Mouse (Mus musculus): ENCODE data around the gene Nop58. TPM values are rescaled to one million over a fixed set of nuclear protein-coding genes. Genes with fewer than 3 reads are reported as not detected.

Gene Nop58
- total RNA-seq, 1 experiment, result 569 TPM

DNA sequence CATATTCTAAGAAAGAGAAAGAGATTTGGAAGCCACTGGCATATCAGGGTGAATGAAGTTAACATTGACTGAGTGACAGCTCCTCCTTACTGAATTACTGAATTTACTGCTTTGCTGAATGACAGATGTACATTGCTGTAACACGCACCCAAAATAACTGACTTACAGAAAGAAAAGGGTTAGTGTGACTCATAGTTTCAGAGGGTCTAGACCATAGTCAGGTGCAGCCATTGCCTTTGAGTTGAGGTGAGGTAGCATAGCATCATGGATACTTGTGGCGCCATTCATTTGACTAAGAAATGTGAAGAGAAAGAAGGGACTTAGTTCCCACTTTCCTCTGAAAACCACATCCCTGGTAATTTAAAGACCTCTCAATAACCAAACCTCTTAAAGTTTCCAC, 11.1 kb upstream of the Nop58 start:
- DNase-seq (ENCODE audit: low read depth, low spot score), result no peak
- Histone ChIP-seq H3K27ac (ENCODE audit: insufficient read depth, low read depth, low read length, poor library complexity, severe bottlenecking) (no peak overlapping the region), H3K9me3 (ENCODE audit: control insufficient read depth, insufficient read depth, low read depth, low read length) (no peaks in the 10 kb centered on the region), H3K9ac (ENCODE audit: insufficient read depth, low read depth, low read length, poor library complexity, severe bottlenecking) (no peak overlapping the region), H3K4me1 (ENCODE audit: control insufficient read depth in 2 of 2, insufficient read depth in 2 of 2, low read length in 2 of 2, poor library complexity in 1 of 2) (peaks cover 0 to 6% of the 10 kb centered on the region in 2 experiments; a peak in 2 of 4 replicates), H3K36me3 (ENCODE audit: control insufficient read depth, insufficient read depth, low read length, poor library complexity, severe bottlenecking) (no peaks in the 10 kb centered on the region), H3K4me3 (ENCODE audit: insufficient read depth in 1 of 2, low read depth in 1 of 2, low read length in 2 of 2, poor library complexity in 1 of 2, severe bottlenecking in 1 of 2) (no peak overlapping the region)
- TF ChIP-seq ZNF384 (IDR thresholded peaks at IDR 0.05; ENCODE audit: low read depth, low read length) (no peak), ZC3H11A (IDR thresholded peaks at IDR 0.05; ENCODE audit: borderline replicate concordance, low read depth, low read length) (no peak), CHD2 (IDR thresholded peaks at IDR 0.05; ENCODE audit: low read depth, low read length) (no peak), MAFK (IDR thresholded peaks at IDR 0.05; ENCODE audit: insufficient read depth, low read depth, low read length) (no peak), HCFC1 (IDR thresholded peaks at IDR 0.05; ENCODE audit: borderline replicate concordance, insufficient read depth, low read length) (no peak)
- in situ Hi-C loops (cut with MboI; ENCODE audit: low sequenced_read_pairs in 2 of 2, unreplicated experiment in 2 of 2), result no loop called here

DNA sequence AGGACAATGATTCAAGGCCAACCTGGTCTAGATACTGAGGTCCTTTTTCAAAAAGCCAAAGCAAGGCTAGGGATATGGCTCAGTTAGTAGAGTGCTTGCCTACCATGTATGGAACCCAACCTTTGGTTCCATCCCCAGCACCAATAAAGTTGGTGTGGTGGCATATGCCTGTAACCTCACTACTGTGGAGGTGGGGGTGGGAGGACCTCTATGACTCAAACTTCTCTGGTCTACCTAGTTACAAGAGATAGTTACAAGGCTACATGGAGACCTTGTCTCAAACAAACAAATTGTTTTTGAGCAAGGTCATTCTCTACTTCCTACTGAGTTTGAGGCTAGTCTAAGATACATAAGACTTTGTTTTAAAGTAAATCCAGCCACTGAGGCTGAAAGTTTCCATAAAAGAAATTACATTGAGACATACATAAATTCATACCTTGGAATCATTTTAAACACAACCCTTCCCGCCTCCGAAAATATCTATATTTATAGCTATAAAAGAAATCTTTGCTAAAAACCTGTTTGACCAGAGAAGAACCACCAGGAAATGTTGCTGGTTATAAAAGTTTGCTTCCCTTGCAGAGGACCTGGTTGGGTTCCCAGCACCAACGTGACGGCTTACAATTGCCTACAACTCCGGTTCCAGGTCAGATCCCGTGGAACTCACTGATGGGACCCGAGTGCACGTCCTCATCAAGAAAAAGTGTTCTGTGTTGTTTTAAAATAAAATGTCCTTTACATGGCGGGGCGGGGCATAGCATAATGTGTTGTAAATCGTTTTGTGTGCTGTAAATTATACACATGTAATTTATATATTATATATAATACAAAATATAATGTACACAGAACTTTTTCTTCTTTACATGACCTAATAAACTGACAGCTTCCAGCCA, 599 bp upstream of the Nop58 start:
- Histone ChIP-seq H3K9me3 (ENCODE audit: control insufficient read depth, insufficient read depth, low read depth, low read length) (no peaks in the 10 kb centered on the region), H3K4me3 (ENCODE audit: insufficient read depth in 1 of 2, low read depth in 1 of 2, low read length in 2 of 2, poor library complexity in 1 of 2, severe bottlenecking in 1 of 2) (peak overlapping the region in 1 of 2 experiments; percentile 51; a peak in 2 of 4 replicates), H3K36me3 (ENCODE audit: control insufficient read depth, insufficient read depth, low read length, poor library complexity, severe bottlenecking) (peaks cover 11% of the 10 kb centered on the region), H3K9ac (ENCODE audit: insufficient read depth, low read depth, low read length, poor library complexity, severe bottlenecking) (peak overlapping the region; percentile 62), H3K4me1 (ENCODE audit: control insufficient read depth in 2 of 2, insufficient read depth in 2 of 2, low read length in 2 of 2, poor library complexity in 1 of 2) (no peaks in the 10 kb centered on the region), H3K27ac (ENCODE audit: insufficient read depth, low read depth, low read length, poor library complexity, severe bottlenecking) (no peak overlapping the region; the same call in 1 of the 2 replicates)
- in situ Hi-C loops (cut with MboI; ENCODE audit: low sequenced_read_pairs in 2 of 2, unreplicated experiment in 2 of 2), result no loop called here
- no peak for DNase-seq (ENCODE audit: low read depth, low spot score)
- TF ChIP-seq CHD2 (IDR thresholded peaks at IDR 0.05; ENCODE audit: low read depth, low read length), result no peak
- TF ChIP-seq ZNF384 (IDR thresholded peaks at IDR 0.05; ENCODE audit: low read depth, low read length), result no peak
- TF ChIP-seq MAFK (IDR thresholded peaks at IDR 0.05; ENCODE audit: insufficient read depth, low read depth, low read length), result no peak
- TF ChIP-seq HCFC1 (IDR thresholded peaks at IDR 0.05; ENCODE audit: borderline replicate concordance, insufficient read depth, low read length), result no peak
- TF ChIP-seq ZC3H11A (IDR thresholded peaks at IDR 0.05; ENCODE audit: borderline replicate concordance, low read depth, low read length), result no peak

DNA sequence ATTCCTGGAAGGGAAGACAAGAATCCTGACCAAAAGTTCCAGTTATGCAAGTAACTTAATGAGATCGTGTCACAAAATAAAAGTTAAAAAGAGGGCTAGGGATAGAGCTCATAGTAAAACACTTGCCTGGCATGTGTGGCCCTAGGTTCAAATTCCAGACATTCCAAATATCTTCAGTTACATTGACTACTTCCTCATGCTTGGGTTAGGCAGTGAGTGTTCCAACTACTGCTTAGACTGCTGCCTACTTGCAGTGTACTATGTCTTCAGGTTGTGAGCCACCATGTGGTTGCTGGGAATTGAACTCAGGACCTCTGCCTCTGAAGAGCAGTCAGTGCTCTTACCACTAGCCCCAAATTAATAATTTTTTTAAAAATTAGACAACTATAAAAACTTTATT, 2.7 kb downstream of the Nop58 start:
- in situ Hi-C loops (cut with MboI; ENCODE audit: low sequenced_read_pairs in 2 of 2, unreplicated experiment in 2 of 2), result no loop called here
- H3K4me1 ChIP-seq (ENCODE audit: control insufficient read depth in 2 of 2, insufficient read depth in 2 of 2, low read length in 2 of 2, poor library complexity in 1 of 2), result no peaks in the 10 kb centered on the region; a peak in 1 of 4 replicates
- no peaks in the 10 kb centered on the region for H3K9me3 ChIP-seq (ENCODE audit: control insufficient read depth, insufficient read depth, low read depth, low read length)
- no peak for TF ChIP-seq ZNF384 (IDR thresholded peaks at IDR 0.05; ENCODE audit: low read depth, low read length)
- TF ChIP-seq MAFK (IDR thresholded peaks at IDR 0.05; ENCODE audit: insufficient read depth, low read depth, low read length), result no peak
- TF ChIP-seq ZC3H11A (IDR thresholded peaks at IDR 0.05; ENCODE audit: borderline replicate concordance, low read depth, low read length), result no peak
- no peak for TF ChIP-seq CHD2 (IDR thresholded peaks at IDR 0.05; ENCODE audit: low read depth, low read length)
- TF ChIP-seq HCFC1 (IDR thresholded peaks at IDR 0.05; ENCODE audit: borderline replicate concordance, insufficient read depth, low read length), result no peak
- H3K4me3 ChIP-seq (ENCODE audit: insufficient read depth in 1 of 2, low read depth in 1 of 2, low read length in 2 of 2, poor library complexity in 1 of 2, severe bottlenecking in 1 of 2), result peak overlapping the region; percentile 55 to 84
- H3K9ac ChIP-seq (ENCODE audit: insufficient read depth, low read depth, low read length, poor library complexity, severe bottlenecking), result peak overlapping the region; percentile 54
- DNase-seq (ENCODE audit: low read depth, low spot score), result no peak
- no peak overlapping the region; the same call in 1 of the 2 replicates for H3K27ac ChIP-seq (ENCODE audit: insufficient read depth, low read depth, low read length, poor library complexity, severe bottlenecking)
- peaks cover 27% of the 10 kb centered on the region for H3K36me3 ChIP-seq (ENCODE audit: control insufficient read depth, insufficient read depth, low read length, poor library complexity, severe bottlenecking)

DNA sequence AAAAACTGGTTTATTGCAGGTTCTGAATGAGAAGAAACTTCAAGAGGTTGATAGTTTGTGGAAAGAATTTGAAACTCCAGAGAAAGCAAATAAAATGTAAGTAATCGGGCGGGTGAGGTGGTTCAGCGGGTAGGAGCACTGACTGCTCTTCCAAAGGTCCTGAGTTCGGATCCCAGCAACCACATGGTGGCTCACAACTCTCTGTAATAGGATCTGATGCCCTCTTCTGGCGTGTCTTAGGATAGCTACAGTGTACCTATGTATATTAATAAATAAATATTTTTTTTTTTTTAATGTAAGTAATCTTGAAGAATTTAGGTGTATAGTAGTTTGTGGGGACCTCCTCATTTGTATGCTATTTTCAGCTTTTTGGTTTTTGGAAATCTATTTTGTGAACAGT, 5.7 kb downstream of the Nop58 start:
- peaks cover 36% of the 10 kb centered on the region for H3K36me3 ChIP-seq (ENCODE audit: control insufficient read depth, insufficient read depth, low read length, poor library complexity, severe bottlenecking)
- H3K9me3 ChIP-seq (ENCODE audit: control insufficient read depth, insufficient read depth, low read depth, low read length), result no peaks in the 10 kb centered on the region
- in situ Hi-C loops (cut with MboI; ENCODE audit: low sequenced_read_pairs in 2 of 2, unreplicated experiment in 2 of 2), result no loop called here
- no peak overlapping the region for H3K27ac ChIP-seq (ENCODE audit: insufficient read depth, low read depth, low read length, poor library complexity, severe bottlenecking)
- H3K9ac ChIP-seq (ENCODE audit: insufficient read depth, low read depth, low read length, poor library complexity, severe bottlenecking), result no peak overlapping the region
- H3K4me1 ChIP-seq (ENCODE audit: control insufficient read depth in 2 of 2, insufficient read depth in 2 of 2, low read length in 2 of 2, poor library complexity in 1 of 2), result peaks cover 0 to 4% of the 10 kb centered on the region in 2 experiments; a peak in 1 of 4 replicates
- no peak overlapping the region for H3K4me3 ChIP-seq (ENCODE audit: insufficient read depth in 1 of 2, low read depth in 1 of 2, low read length in 2 of 2, poor library complexity in 1 of 2, severe bottlenecking in 1 of 2)
- DNase-seq (ENCODE audit: low read depth, low spot score), result no peak
- TF ChIP-seq HCFC1 (IDR thresholded peaks at IDR 0.05; ENCODE audit: borderline replicate concordance, insufficient read depth, low read length) (no peak), ZNF384 (IDR thresholded peaks at IDR 0.05; ENCODE audit: low read depth, low read length) (no peak), CHD2 (IDR thresholded peaks at IDR 0.05; ENCODE audit: low read depth, low read length) (no peak), MAFK (IDR thresholded peaks at IDR 0.05; ENCODE audit: insufficient read depth, low read depth, low read length) (no peak), ZC3H11A (IDR thresholded peaks at IDR 0.05; ENCODE audit: borderline replicate concordance, low read depth, low read length) (no peak)
